In genomic region chr12:81862351-81862802, GRCm38 (mm10) we compare ENCODE assay signal across 8 mouse cellular contexts. TPM values are rescaled to one million over a fixed set of nuclear protein-coding genes. Genes with fewer than 3 reads are reported as not detected.
A peak's percentile ranks its signal among the peaks of the same experiment; 100 is the strongest.
DNase-seq lines count a peak whose midpoint lies in the region; ATAC-seq and TF ChIP-seq lines count a peak whose summit lies in the region.

No protein-coding gene starts in this region.

- peak; percentile 43; the same call in 1 of the 2 replicates for TF ChIP-seq POLR2A in small intestine, adult 2 months (IDR thresholded peaks at IDR 0.05; ENCODE audit: low read depth, low read length)

- no peak for TF ChIP-seq CTCF in forebrain, postnatal 0 days (IDR thresholded peaks at IDR 0.05; ENCODE audit: low read depth)
- no peak for TF ChIP-seq CTCF in small intestine, adult 2 months (IDR thresholded peaks at IDR 0.05; ENCODE audit: extremely low read depth, insufficient read length, insufficient replicate concordance, low read depth, low read length)

- peak; percentile 5 to 7 for DNase-seq in spleen, postnatal 36 days (ENCODE audit: low spot score in 2 of 2)
- no peak for DNase-seq in spleen, adult 18-20 months
- DNase-seq in forebrain, postnatal 0 days: no peak
- peak; percentile 44 for DNase-seq in lung, postnatal 25 days (ENCODE audit: low spot score)
- DNase-seq in layer of hippocampus, postnatal 25 days (ENCODE audit: extremely low spot score in 1 of 2, low spot score in 1 of 2): no peak

- 32% methylated on average over 8 of the region's 8 CpGs for WGBS in forebrain, postnatal 0 days
- WGBS in hindbrain, embryonic 15.5 days: 33% methylated on average over 8 of the region's 8 CpGs
- WGBS in small intestine, adult 2 months: 15% methylated on average over 8 of the region's 8 CpGs

- H3K9ac ChIP-seq in forebrain, postnatal 0 days: peak overlapping the region; percentile 92
- H3K9ac ChIP-seq in hindbrain, embryonic 15.5 days: peak overlapping the region; percentile 92

- peak overlapping the region; percentile 73 for H3K4me2 ChIP-seq in forebrain, postnatal 0 days (ENCODE audit: low read depth)
- peak overlapping the region; percentile 77 for H3K4me2 ChIP-seq in hindbrain, embryonic 15.5 days

- H3K36me3 ChIP-seq in forebrain, postnatal 0 days (ENCODE audit: insufficient read depth): no peaks in the 10 kb centered on the region
- H3K36me3 ChIP-seq in hindbrain, embryonic 15.5 days: no peaks in the 10 kb centered on the region
- H3K36me3 ChIP-seq in small intestine, adult 2 months (ENCODE audit: control insufficient read depth, insufficient read depth, low read length): no peaks in the 10 kb centered on the region

- peak overlapping the region; percentile 91 for H3K4me3 ChIP-seq in forebrain, postnatal 0 days (ENCODE audit: low read depth, low read length)
- peak overlapping the region; percentile 92 for H3K4me3 ChIP-seq in hindbrain, embryonic 15.5 days
- H3K4me3 ChIP-seq in small intestine, adult 2 months (ENCODE audit: low read depth, low read length): peak overlapping the region; percentile 59

- no peak for ATAC-seq in forebrain, postnatal 0 days
- no peak for ATAC-seq in hindbrain, embryonic 15.5 days (ENCODE audit: low FRiP score, low read depth)
- ATAC-seq in erythroblast, adult 5-6 weeks (replicated peaks; ENCODE audit: low FRiP score, poor library complexity, severe bottlenecking): no peak

- H3K4me1 ChIP-seq in forebrain, postnatal 0 days (ENCODE audit: insufficient read depth): peaks cover 27% of the 10 kb centered on the region
- H3K4me1 ChIP-seq in hindbrain, embryonic 15.5 days (replicated peaks): peaks cover 44% of the 10 kb centered on the region
- peaks cover 28% of the 10 kb centered on the region for H3K4me1 ChIP-seq in small intestine, adult 2 months (ENCODE audit: control insufficient read depth, insufficient read depth, insufficient read length, low read length)

- no peak overlapping the region for H3K27ac ChIP-seq in forebrain, postnatal 0 days (ENCODE audit: low read depth, low read length)
- no peak overlapping the region for H3K27ac ChIP-seq in hindbrain, embryonic 15.5 days (replicated peaks)
- peak overlapping the region; percentile 37; the same call in 1 of the 2 replicates for H3K27ac ChIP-seq in small intestine, adult 2 months (ENCODE audit: insufficient read depth, low read depth, low read length)

- no peaks in the 10 kb centered on the region for H3K27me3 ChIP-seq in forebrain, postnatal 0 days (ENCODE audit: insufficient read depth, low read length)
- H3K27me3 ChIP-seq in hindbrain, embryonic 15.5 days: no peaks in the 10 kb centered on the region
- H3K27me3 ChIP-seq in small intestine, adult 2 months (ENCODE audit: control insufficient read depth, insufficient read depth, low read length): no peaks in the 10 kb centered on the region

- no peaks in the 10 kb centered on the region for H3K9me3 ChIP-seq in forebrain, postnatal 0 days (ENCODE audit: low read length)
- H3K9me3 ChIP-seq in hindbrain, embryonic 15.5 days: no peaks in the 10 kb centered on the region

RNA-seq across cellular contexts. Expression of gene Pcnx, which starts 2.6 kb away (rescaled TPM):
- 30.9 and 37.6 TPM in 2 replicates for total RNA-seq in forebrain, postnatal 0 days (2014; rRNA removed)
- polyA plus RNA-seq in forebrain, postnatal 0 days (2015; fragmentation: Nextera tagmentation; extraction: Ambion mirVana): 6.1 and 6.3 TPM in 2 replicates
- 9.1 and 10.6 TPM in 2 replicates for polyA plus RNA-seq in hindbrain, embryonic 15.5 days (2015; fragmentation: Nextera tagmentation; extraction: Ambion mirVana)
- 13.0 and 29.1 TPM in 2 replicates for polyA plus RNA-seq in small intestine, adult 2 months (2012; rRNA removed)
- total RNA-seq in erythroblast, adult 5-6 weeks (2015; ENCODE audit: low replicate concordance): 2.5 and 8.6 TPM in 2 replicates
- 3.8 and 4.2 TPM in 2 replicates for total RNA-seq in erythroblast, adult 5-6 weeks (2017; ENCODE audit: low replicate concordance)
- 100 to 1,000 TPM in 1 of 2 experiments, 10 to 100 TPM in 1; 93.8 to 110 TPM for total RNA-seq in layer of hippocampus, postnatal 25 days (2021)

Comparison
In these comparisons a context has a peak if more than half of its experiments do, and no peak if none do; other contexts are left out.
1. DNase-seq: peak in spleen, postnatal 36 days (2 of 2) and lung, postnatal 25 days (single experiment); none in spleen, adult 18-20 months (0 of 2), forebrain, postnatal 0 days (single experiment) and layer of hippocampus, postnatal 25 days (0 of 2).
2. Peak in every context shown above with its lines, with median percentiles within 50 percentile points of each other: H3K4me3 ChIP-seq.